Mouse (Mus musculus) adrenal gland, postnatal 10 days (tissue): ENCODE data around the gene Gm3448. TPM values are rescaled to one million over a fixed set of nuclear protein-coding genes. Genes with fewer than 3 reads are reported as not detected.
"Not testable (repeated sequence)": the region's sequence is repeated elsewhere in the genome, so short reads cannot be mapped to it uniquely, and the experiment has no call there.

Experiments
- DNase-seq: peaks from one replicate; pipeline ENCODE4 v3.0.0; 2021; ENCODE audit warnings: mixed read lengths
- total RNA-seq, 2 experiments: library from RNA; stranded (reverse); gene quantifications; 2 replicates each; pipeline ENCODE4 v1.2.3; 2021

The Gm3448 gene
- total RNA-seq, 2 experiments from 2014 or later: 3.7 to 7.0 TPM

GRCm38 (mm10) chr17:15031414-15031813, 9.9 kb downstream of the Gm3448 start:
- not testable (repeated sequence) for DNase-seq

GRCm38 (mm10) chr17:15025513-15025912, 15.8 kb downstream of the Gm3448 start:
- DNase-seq: not testable (repeated sequence)

GRCm38 (mm10) chr17:15024502-15025193, 16.7 kb downstream of the Gm3448 start:
- DNase-seq: not testable (repeated sequence)

- not testable (repeated sequence) for DNase-seq
Measured at GRCm38 (mm10) chr17:15023878-15024492, 17.4 kb downstream of the Gm3448 start.

- peak; percentile 13 for DNase-seq
Measured at GRCm38 (mm10) chr17:15021503-15022220, 19.7 kb downstream of the Gm3448 start.

GRCm38 (mm10) chr17:15009706-15010413, 31.5 kb downstream of the Gm3448 start, which contains the start of gene Gm3435:
Gm3435 (plus strand) TSS chr17:15010176.
- not testable (repeated sequence) for DNase-seq

- DNase-seq: not testable (repeated sequence)
Measured at GRCm38 (mm10) chr17:15009088-15009487, 32.2 kb downstream of the Gm3448 start.

- not testable (repeated sequence) for DNase-seq
Measured at GRCm38 (mm10) chr17:15000047-15000446, 41.3 kb downstream of the Gm3448 start.

- DNase-seq: not testable (repeated sequence)
Measured at GRCm38 (mm10) chr17:14994140-14994539, 47.2 kb downstream of the Gm3448 start.

GRCm38 (mm10) chr17:14993139-14993832, 48.1 kb downstream of the Gm3448 start:
- not testable (repeated sequence) for DNase-seq

GRCm38 (mm10) chr17:14992522-14993138, 48.7 kb downstream of the Gm3448 start:
- not testable (repeated sequence) for DNase-seq

GRCm38 (mm10) chr17:14990116-14990702, 51.1 kb downstream of the Gm3448 start:
- not testable (repeated sequence) for DNase-seq

- not testable (repeated sequence) for DNase-seq
Measured at GRCm38 (mm10) chr17:14978362-14979038, 62.8 kb downstream of the Gm3448 start, which contains the start of the genes 9030025P20Rik and Gm3417. 9030025P20Rik (plus strand) TSS chr17:14978468. Gm3417 (minus strand) TSS chr17:14978790.

- not testable (repeated sequence) for DNase-seq
Measured at GRCm38 (mm10) chr17:14977718-14978361, 63.5 kb downstream of the Gm3448 start.

GRCm38 (mm10) chr17:14968373-14968913, 72.9 kb downstream of the Gm3448 start:
- DNase-seq: not testable (repeated sequence)

GRCm38 (mm10) chr17:14961557-14962154, 79.7 kb downstream of the Gm3448 start:
- DNase-seq: not testable (repeated sequence)

GRCm38 (mm10) chr17:14960951-14961556, 80.3 kb downstream of the Gm3448 start, which contains the start of gene Phf10:
Phf10 (minus strand) TSS chr17:14961273.
- peak; percentile 60 for DNase-seq

- DNase-seq: peak; percentile 29
Measured at GRCm38 (mm10) chr17:14960520-14960919, 80.8 kb downstream of the Gm3448 start.
